Mouse (Mus musculus): ENCODE results near the gene Tmem63c.

DNA sequence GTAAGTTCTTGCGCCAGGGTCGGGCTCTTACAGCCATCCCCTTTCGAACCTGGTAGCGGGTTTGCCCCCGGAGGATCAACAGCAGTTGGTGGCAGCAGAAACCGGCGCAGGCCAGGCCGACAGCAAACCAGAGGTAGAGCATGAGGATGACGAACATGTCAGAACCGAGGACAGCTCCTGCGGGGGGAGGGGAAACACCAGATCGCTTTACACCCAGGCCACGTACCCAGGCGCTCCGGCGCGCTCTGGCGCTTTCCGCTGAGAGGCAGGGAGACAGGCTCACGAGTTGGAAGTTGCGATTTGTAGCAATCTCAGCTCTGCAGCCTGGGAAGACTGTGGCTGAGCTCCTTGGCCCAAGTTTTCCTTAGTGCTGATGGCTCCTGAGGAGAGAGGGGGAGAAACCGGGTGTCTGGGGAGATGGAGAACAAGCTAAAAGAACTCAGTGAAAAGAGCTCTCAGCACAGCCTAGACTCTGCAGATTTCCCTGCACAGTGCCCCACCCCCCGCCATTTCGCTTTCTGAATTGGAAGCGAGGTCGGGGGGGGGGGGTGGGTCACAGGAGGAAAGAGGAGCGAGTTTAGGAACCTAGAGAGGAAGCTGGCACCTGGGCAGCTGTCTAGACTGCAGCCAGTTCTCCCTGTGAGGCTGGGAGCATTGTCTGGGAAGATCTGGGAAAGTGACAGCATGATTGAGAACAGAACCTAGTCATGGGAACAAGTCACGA lies 37.5 kb upstream of the Tmem63c start:
- TF ChIP-seq GATA1 (IDR thresholded peaks at IDR 0.05; ENCODE audit: low read length), result no peak
- no peak for TF ChIP-seq TAL1 (IDR thresholded peaks at IDR 0.05; ENCODE audit: low read length)

Data from erythroblast, embryonic 14.5 days (primary cell).